Mouse (Mus musculus) adrenal gland, postnatal 25 days (tissue): ENCODE results near the gene Nsg1. TPM values are rescaled to one million over a fixed set of nuclear protein-coding genes. Genes with fewer than 3 reads are reported as not detected.
A peak's percentile ranks its signal among the peaks of the same experiment; 100 is the strongest.

Experiments used
- DNase-seq: peaks from one replicate; pipeline ENCODE4 v3.0.0; 2021; ENCODE audit warnings: mixed read lengths
- total RNA-seq: library from RNA; stranded (reverse); gene quantifications from 2 replicates; pipeline ENCODE4 v1.2.3, GENCODE M21; 2021

The Nsg1 gene
- total RNA-seq, 1 experiment from 2014 or later, result 70.9 TPM

DNA sequence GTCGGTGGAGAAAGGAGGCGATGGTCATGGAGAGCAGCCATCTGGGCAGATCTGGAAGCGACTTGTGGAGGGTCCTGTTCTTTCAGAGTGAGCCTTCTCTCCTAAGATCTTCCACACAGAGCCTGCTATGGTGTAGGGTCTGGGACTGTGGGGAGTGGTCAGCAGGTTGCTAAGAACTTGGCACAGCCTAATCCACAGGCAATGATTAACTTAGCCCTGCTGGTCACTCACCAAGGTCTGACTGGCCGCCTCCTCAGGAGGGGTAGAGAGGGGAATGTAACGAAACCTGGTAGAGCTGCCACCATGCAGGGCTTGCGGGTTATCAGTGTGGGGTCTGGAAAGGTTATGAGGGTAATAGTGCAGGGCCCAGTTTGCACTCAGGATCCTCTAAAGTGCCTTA, 18.8 kb downstream of the Nsg1 start:
- DNase-seq, result no peak

DNA sequence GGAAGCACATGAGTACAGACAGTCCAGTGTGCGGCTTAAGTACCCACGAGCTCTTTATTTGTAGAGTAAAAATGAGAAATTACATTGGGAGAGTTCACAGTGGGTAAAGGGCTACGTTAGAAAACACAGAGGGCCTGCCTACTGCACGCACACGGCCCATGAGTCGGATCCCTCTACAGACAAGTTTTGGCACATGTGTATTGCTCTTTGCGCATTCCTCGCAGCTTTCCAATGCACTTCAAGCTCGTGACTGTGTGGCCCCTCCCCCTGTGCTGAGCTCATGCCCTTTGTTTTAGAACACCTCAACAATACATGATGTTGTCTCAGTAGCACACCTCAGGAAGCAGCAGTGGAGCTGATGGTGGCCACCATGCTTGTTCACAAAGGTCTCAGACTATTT, 22.5 kb downstream of the Nsg1 start:
- DNase-seq, result no peak

GRCm38 (mm10) chr5:38136247-38136646, 23.5 kb downstream of the Nsg1 start:
- no peak for DNase-seq

DNA sequence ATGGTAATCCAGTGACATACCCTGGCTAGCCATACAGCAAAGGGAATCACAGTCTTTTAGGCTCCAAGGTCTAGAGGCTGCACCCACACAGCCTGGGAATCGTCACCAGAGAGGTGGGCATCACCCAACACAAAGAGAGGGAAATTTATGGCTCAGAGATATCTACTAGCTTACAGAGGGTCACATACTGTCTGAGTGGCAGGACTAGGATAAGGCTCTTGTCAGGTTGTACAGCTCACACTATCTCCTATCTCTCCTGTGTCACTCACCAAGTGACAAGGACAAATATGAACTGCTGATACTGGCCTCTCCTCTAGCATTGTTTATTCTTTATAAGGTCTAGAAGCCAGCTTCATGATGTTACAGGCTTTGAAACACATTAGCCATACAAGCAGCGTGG, 30.4 kb downstream of the Nsg1 start:
- DNase-seq, result no peak

GRCm38 (mm10) chr5:38126519-38127306, 33.0 kb downstream of the Nsg1 start:
- DNase-seq, result no peak

DNA sequence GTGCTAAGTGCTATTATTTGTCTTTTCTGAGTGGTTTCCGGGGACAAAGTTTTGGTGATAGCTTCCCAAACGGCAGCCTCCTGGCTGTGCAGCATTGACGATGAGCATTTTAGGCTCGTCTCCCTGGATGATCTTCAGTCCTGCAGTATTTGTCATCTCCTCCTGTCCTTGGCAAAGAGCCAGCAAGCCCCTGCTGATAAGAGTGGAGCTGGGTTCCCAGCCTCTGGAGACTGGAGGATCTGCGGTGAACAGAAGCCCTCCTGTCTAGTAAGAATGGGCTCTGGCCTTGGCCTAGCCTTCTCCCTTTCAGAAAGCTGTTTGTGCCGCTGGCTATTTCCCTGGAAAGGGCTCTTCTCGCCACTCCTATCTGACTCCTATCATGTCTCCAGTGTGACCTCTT, 38.0 kb downstream of the Nsg1 start:
- peak; percentile 30 for DNase-seq

GRCm38 (mm10) chr5:38119268-38119667, 40.4 kb downstream of the Nsg1 start:
- DNase-seq, result no peak

GRCm38 (mm10) chr5:38117056-38117455, 42.7 kb downstream of the Nsg1 start:
- no peak for DNase-seq

DNA sequence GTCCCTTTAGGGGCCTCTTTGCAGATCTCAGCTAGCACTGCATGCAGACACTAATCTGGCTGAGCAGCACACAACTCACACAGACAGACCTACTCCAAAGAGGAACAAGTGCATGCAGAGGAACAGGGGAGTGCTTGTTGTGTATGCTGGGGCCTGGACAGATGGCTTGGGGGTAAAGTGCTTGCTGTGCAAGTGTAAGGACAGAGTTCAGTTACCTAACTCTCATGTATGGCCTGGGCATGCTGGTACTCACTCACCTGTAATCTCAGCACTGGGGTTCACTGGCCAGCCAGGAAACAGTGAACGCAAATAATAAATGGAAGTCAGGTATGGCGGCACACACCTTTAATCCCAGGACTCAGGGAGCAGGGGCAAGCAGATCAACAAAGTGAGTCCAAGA, 45.2 kb downstream of the Nsg1 start:
- DNase-seq, result no peak

GRCm38 (mm10) chr5:38106807-38107206, 52.9 kb downstream of the Nsg1 start:
- no peak for DNase-seq

GRCm38 (mm10) chr5:38106080-38106697, 53.5 kb downstream of the Nsg1 start:
- DNase-seq, result no peak

DNA sequence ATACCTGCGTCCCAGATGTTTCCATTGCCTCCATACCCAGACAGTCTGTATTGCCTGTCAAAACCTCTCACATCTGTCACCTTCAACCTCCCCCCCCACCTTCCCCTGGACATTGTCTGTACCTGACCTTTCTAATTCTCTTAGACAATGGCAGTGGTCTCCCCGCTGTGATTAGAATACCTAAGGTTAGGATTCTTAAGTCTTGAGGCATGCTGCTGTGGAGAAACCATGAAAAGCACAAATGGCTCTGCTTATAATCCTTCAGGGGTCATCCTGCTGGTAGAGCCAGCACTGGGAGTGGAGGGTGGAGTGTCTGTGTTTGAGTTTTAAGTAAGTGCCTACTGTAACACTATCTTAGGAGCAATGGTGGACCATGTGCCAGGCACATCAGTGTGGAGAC, 56.8 kb downstream of the Nsg1 start:
- DNase-seq, result no peak

DNA sequence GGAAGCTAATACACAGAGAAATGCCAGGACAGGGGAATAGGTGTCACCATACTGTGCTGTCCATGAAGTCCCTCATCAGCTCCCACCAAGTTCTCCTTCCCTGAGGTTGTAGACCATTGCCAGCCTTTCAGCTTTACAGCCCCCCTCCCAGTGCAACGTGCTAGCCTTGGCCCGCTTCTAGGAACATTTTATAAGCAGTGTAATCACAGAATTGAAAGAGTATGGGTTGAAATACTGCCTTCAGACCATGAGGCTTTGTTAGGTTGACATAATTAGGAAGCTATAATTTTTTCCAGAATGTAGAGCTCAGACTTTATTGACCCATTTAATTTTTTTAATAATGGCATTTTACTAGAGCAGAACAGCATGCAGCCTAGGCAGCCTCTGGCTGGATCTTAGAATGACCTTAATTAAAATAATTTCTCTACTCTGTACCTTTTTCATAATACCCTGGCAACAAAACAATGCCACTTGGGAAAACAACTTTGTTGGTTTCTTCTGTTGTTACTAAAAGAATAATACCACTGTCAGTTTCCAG, 60.5 kb downstream of the Nsg1 start:
- no peak for DNase-seq

GRCm38 (mm10) chr5:38097501-38098093, 62.1 kb downstream of the Nsg1 start:
- DNase-seq, result no peak

DNA sequence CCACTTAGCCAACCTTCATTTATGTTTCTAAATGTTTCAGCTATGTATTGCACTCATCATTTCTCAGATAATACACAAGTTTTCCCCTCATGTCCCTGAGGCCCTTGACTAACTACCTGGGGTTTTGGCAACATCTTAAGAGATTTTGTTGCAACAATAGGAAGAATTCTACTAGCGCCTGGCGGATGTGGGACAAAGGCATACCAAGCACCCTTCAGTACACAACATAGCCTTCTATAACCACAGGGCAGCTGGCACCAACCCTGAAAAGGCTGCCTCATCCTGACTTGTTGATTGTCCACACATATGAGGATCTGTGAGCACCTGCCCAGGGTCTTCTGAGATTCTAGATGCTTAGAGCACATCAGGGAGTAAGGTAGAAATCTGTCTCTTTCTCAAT, 65.4 kb downstream of the Nsg1 start:
- DNase-seq, result no peak

- DNase-seq, result no peak
These were observed 67.8 kb downstream of the Nsg1 start for GRCm38 (mm10) chr5:38091966-38092304.

- no peak for DNase-seq
These were observed 68.4 kb downstream of the Nsg1 start for GRCm38 (mm10) chr5:38091046-38091965.

DNA sequence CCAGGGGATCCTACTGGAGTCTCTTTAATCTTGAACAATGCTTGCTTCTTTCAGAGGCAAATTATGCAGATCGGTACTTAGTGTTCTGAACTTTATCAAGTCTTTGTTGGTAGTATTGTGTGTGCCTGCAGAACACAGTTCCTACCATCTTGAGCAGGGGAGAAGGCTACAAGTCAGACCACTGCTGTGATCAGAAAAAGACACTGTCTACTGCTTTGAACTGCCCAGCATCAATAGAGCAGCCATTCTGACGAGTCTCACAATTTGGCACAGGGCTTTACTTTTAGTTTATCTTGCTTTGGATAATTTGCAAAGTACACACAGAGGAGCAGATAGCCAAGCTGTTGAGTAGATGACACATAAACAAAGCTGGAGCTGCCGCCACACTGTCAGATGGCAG, 69.1 kb downstream of the Nsg1 start:
- DNase-seq, result no peak

DNA sequence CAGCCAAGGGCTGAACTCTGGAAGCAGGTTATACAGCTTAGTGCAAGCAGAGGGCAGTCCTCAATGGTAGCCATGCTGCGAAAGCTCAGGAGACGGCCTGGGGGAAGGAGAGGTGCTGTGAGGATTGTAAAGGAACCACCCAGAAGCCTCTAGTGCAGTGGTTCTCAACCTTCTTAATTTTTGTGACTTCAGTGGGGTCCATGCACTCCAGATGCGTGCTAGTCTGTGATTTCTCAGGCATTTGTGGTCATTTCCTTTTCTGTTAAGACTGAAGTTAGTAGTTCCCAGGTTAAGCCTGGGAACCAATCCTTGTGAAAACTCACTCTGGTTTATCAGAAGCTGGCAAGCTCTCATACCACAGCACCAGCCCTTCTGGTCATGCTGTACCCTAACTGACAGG, 69.6 kb downstream of the Nsg1 start:
- no peak for DNase-seq
